Mouse (Mus musculus) ES-E14 (cell line): Measurements from ENCODE around the gene Gm10645. TPM values are rescaled to one million over a fixed set of nuclear protein-coding genes. Genes with fewer than 3 reads are reported as not detected.

Experiments
- DNase-seq: peaks from one replicate; pipeline ENCODE4 v3.0.0-alpha.2; 2013; ENCODE audit warnings: low read depth, low spot score
- H3K27ac ChIP-seq: 2 replicates; pipeline ENCODE4 v1.5.1; 2012; ENCODE audit warnings: low read depth, mild to moderate bottlenecking, low read length, moderate library complexity, mixed read lengths; ENCODE audit not compliant: poor library complexity, insufficient read depth, severe bottlenecking
- H3K36me3 ChIP-seq: 2 replicates; pipeline ENCODE4 v1.6.1; 2012; ENCODE audit warnings: mild to moderate bottlenecking, low read length, moderate library complexity, mixed read lengths; ENCODE audit not compliant: control insufficient read depth, poor library complexity, insufficient read depth, severe bottlenecking
- H3K4me1 ChIP-seq, 2 experiments: fragments of 150-350 bp in 1 of 2; sonication (generic) in 1 of 2; 2 replicates each; pipeline ENCODE4 v1.6.1; 2012; ENCODE audit warnings: low read length in 2 of 2, mild to moderate bottlenecking in 1 of 2, mixed read lengths in 1 of 2; ENCODE audit not compliant: control insufficient read depth in 2 of 2, insufficient read depth in 2 of 2, poor library complexity in 1 of 2
- H3K4me3 ChIP-seq, 2 experiments: fragments of 150-350 bp in 1 of 2; sonication (generic) in 1 of 2; 2 replicates each; pipeline ENCODE4 v1.5.1; 2012; ENCODE audit warnings: low read length in 2 of 2, low read depth in 1 of 2, mild to moderate bottlenecking in 1 of 2, mixed read lengths in 1 of 2; ENCODE audit not compliant: insufficient read depth in 1 of 2, poor library complexity in 1 of 2, severe bottlenecking in 1 of 2
- H3K9ac ChIP-seq: 2 replicates; pipeline ENCODE4 v1.6.1; 2012; ENCODE audit warnings: low read depth, mild to moderate bottlenecking, low read length, mixed read lengths; ENCODE audit not compliant: poor library complexity, insufficient read depth, severe bottlenecking
- H3K9me3 ChIP-seq: fragments of 150-350 bp; sonication (generic); 2 replicates; pipeline ENCODE4 v1.6.1; 2012; ENCODE audit warnings: low read depth, mild to moderate bottlenecking, low read length; ENCODE audit not compliant: control insufficient read depth, insufficient read depth
- CHD2 ChIP-seq: IDR thresholded peaks from 2 replicates; pipeline ENCODE4 v1.6.1; 2014; ENCODE audit warnings: mild to moderate bottlenecking, low read depth, low read length, inconsistent platforms
- HCFC1 ChIP-seq: IDR thresholded peaks from 2 replicates; pipeline ENCODE4 v1.6.1; 2012; ENCODE audit warnings: low read length, inconsistent platforms, borderline replicate concordance; ENCODE audit not compliant: insufficient read depth
- MAFK ChIP-seq: IDR thresholded peaks from 2 replicates; pipeline ENCODE4 v1.6.1; 2014; ENCODE audit warnings: mild to moderate bottlenecking, low read depth, low read length, inconsistent platforms; ENCODE audit not compliant: insufficient read depth
- ZC3H11A ChIP-seq: IDR thresholded peaks from 2 replicates; pipeline ENCODE4 v1.6.1; 2012; ENCODE audit warnings: low read depth, mild to moderate bottlenecking, inconsistent platforms, low read length, borderline replicate concordance
- ZNF384 ChIP-seq: IDR thresholded peaks from 2 replicates; pipeline ENCODE4 v1.6.1; 2012; ENCODE audit warnings: low read depth, low read length, inconsistent platforms
- in situ Hi-C, 2 experiments: fragments of 600-800 bp; cut with MboI; formaldehyde crosslinking; loops; one replicate each; pipeline ENCODE4 v1.15.1; 2025; ENCODE audit warnings: low sequenced_read_pairs in 2 of 2, inconsistent platforms in 1 of 2; ENCODE audit not compliant: unreplicated experiment in 2 of 2
- total RNA-seq: library from RNA; depleted of rRNA; stranded (reverse); fragments of 300-350 nt; gene quantifications from 2 replicates; pipeline ENCODE4 v1.2.3, GENCODE M21; 2012

The Gm10645 gene
- total RNA-seq, 1 experiment = 0.58 TPM

GRCm38 (mm10) chr8:83182784-83183183 lies 16.8 kb upstream of the Gm10645 start:
- H3K9me3 ChIP-seq = no peaks in the 10 kb centered on the region
- no peak overlapping the region for H3K9ac ChIP-seq
- in situ Hi-C loops = no loop called here
- H3K27ac ChIP-seq = no peak overlapping the region
- no peaks in the 10 kb centered on the region for H3K36me3 ChIP-seq
- no peak for TF ChIP-seq ZC3H11A
- TF ChIP-seq MAFK = no peak
- no peak for TF ChIP-seq ZNF384
- TF ChIP-seq HCFC1 = no peak
- TF ChIP-seq CHD2 = no peak
- no peak for DNase-seq
- peaks cover 0 to 5% of the 10 kb centered on the region in 2 experiments; a peak in 1 of 4 replicates for H3K4me1 ChIP-seq
- H3K4me3 ChIP-seq = no peak overlapping the region

- no peak for TF ChIP-seq HCFC1
- Histone ChIP-seq H3K4me3 (no peak overlapping the region), H3K27ac (no peak overlapping the region), H3K36me3 (no peaks in the 10 kb centered on the region), H3K4me1 (peaks cover 0 to 7% of the 10 kb centered on the region in 2 experiments; a peak in 1 of 4 replicates), H3K9me3 (no peaks in the 10 kb centered on the region), H3K9ac (no peak overlapping the region)
- no peak for DNase-seq
- in situ Hi-C loops = no loop called here
Observed at GRCm38 (mm10) chr8:83181851-83182482, 16.0 kb upstream of the Gm10645 start.

DNA sequence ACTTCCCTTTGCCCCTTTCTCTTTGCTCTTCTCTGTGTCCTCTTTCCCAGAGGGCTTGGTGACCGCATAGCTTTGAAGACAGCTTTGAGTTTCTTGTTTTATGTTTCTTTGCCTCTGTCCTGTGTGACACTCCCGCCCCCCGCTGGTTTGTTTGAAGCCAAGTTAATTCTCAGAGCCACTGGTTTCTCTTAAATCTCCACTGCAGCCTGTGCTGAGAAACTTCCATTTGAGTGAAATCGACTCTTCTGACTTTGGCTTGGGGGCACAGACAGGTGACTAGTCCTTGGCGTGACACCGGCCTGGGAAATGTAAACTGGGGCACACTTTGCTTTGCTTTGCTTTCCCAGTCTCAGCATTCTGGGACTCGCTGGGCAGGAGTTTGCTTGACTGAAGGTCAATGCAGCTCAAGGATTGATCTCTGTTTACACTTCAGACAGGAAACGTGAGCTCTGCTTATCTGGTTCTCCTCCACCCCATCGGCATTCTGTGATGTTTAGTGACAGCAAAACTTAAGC lies 12.3 kb upstream of the Gm10645 start:
- Histone ChIP-seq H3K9me3 (no peaks in the 10 kb centered on the region), H3K27ac (no peak overlapping the region), H3K36me3 (no peaks in the 10 kb centered on the region), H3K9ac (no peak overlapping the region), H3K4me1 (peaks cover 0 to 7% of the 10 kb centered on the region in 2 experiments; a peak in 1 of 4 replicates), H3K4me3 (no peak overlapping the region)
- TF ChIP-seq CHD2 = no peak
- TF ChIP-seq ZNF384 = no peak
- no peak for TF ChIP-seq HCFC1
- TF ChIP-seq MAFK = no peak
- TF ChIP-seq ZC3H11A = no peak
- DNase-seq = no peak
- in situ Hi-C loops = no loop called here

GRCm38 (mm10) chr8:83177317-83178195 lies 11.6 kb upstream of the Gm10645 start:
- in situ Hi-C loops = no loop called here
- Histone ChIP-seq H3K36me3 (no peaks in the 10 kb centered on the region), H3K4me1 (peaks cover 0 to 7% of the 10 kb centered on the region in 2 experiments; a peak in 1 of 4 replicates), H3K4me3 (no peak overlapping the region), H3K9me3 (no peaks in the 10 kb centered on the region), H3K9ac (no peak overlapping the region), H3K27ac (no peak overlapping the region)
- TF ChIP-seq HCFC1 (no peak), MAFK (no peak), ZC3H11A (no peak), ZNF384 (no peak), CHD2 (no peak)
- DNase-seq = no peak
